Mouse (Mus musculus): ENCODE measurements around the gene Wwox.

DNA sequence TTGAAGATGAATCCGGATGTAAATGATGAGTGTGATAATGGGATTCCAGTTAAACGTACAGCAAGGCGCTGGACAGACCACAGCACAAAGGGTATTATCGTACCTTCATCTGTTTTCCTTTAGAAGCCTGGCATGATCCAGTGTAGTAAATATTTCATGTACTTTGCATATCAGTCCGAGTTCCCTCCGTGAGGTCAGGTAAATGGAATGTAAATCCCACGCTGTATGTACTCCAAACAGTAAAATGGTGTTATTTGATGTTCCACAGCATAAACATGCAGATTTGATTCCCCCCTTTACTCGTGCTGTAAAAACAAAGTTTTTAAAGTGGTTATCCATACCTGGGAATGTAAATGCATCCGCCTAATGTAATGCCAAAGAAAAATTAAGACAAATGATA is 202.4 kb downstream of the Wwox start:
- no peak for TF ChIP-seq HCFC1 (IDR thresholded peaks at IDR 0.05; ENCODE audit: borderline replicate concordance, insufficient read depth, low read length)
- no peak for TF ChIP-seq ZNF384 (IDR thresholded peaks at IDR 0.05; ENCODE audit: low read depth, low read length)
- TF ChIP-seq ZC3H11A (IDR thresholded peaks at IDR 0.05; ENCODE audit: borderline replicate concordance, low read depth, low read length), result no peak

Data from ES-E14 (cell line).